Mouse (Mus musculus): ENCODE results near the gene Eif3a. TPM values are rescaled to one million over a fixed set of nuclear protein-coding genes. Genes with fewer than 3 reads are reported as not detected.
A peak's percentile ranks its signal among the peaks of the same experiment; 100 is the strongest.

Eif3a gene
- polyA plus RNA-seq, 1 experiment: 182 TPM

DNA sequence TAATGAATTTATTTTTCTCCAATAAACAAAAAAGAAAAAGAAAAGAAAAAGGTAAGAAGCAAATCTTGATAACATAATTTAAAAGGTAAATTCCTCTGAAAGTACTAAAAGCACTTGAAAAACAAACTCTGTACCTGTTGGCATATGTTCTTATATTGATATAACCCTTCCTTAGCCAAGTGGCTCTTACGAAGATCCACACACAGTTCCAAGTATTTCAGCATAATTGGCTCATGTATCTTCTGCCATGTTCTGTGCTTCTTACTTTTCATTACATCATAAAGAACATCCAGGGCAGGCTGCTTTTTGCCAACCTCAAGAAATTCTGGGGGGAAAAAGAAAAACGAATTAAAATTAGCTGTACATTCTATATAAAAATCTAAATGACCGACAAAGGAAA is 8.4 kb downstream of the Eif3a start:
- Histone ChIP-seq H3K4me3 (ENCODE audit: insufficient read depth, low read length) (no peak overlapping the region), H3K4me1 (ENCODE audit: control insufficient read depth, insufficient read depth, low read length) (peaks cover 15% of the 10 kb centered on the region), H3K27ac (ENCODE audit: insufficient read depth, low read depth, low read length) (no peak overlapping the region)
- TF ChIP-seq CTCF (IDR thresholded peaks at IDR 0.05; ENCODE audit: low read depth, low read length) (no peak), POLR2A (IDR thresholded peaks at IDR 0.05; ENCODE audit: borderline replicate concordance, low read depth, low read length) (no peak)

DNA sequence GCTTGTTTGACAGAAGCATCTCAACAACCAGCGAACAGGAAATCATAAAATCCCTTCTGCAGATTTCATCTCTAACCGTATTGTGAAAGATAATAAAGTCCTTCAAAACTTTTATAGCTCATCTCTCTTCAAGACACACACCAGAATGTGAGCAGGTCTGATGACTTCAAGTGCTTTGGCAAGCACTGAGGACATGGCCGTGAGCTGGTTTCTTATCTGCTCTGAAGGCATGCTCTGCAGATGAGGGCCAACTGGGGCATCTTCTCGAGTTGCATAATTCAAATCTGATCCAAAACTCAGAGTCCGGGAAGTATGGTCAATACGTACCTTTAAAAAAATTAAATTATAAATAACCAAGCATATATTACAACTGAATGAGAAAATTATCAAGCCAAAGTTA is 17.1 kb downstream of the Eif3a start:
- H3K4me1 ChIP-seq (ENCODE audit: control insufficient read depth, insufficient read depth, low read length): no peaks in the 10 kb centered on the region
- H3K27ac ChIP-seq (ENCODE audit: insufficient read depth, low read depth, low read length): no peak overlapping the region
- TF ChIP-seq POLR2A (IDR thresholded peaks at IDR 0.05; ENCODE audit: borderline replicate concordance, low read depth, low read length) (no peak), CTCF (IDR thresholded peaks at IDR 0.05; ENCODE audit: low read depth, low read length) (no peak)
- no peak overlapping the region for H3K4me3 ChIP-seq (ENCODE audit: insufficient read depth, low read length)

DNA sequence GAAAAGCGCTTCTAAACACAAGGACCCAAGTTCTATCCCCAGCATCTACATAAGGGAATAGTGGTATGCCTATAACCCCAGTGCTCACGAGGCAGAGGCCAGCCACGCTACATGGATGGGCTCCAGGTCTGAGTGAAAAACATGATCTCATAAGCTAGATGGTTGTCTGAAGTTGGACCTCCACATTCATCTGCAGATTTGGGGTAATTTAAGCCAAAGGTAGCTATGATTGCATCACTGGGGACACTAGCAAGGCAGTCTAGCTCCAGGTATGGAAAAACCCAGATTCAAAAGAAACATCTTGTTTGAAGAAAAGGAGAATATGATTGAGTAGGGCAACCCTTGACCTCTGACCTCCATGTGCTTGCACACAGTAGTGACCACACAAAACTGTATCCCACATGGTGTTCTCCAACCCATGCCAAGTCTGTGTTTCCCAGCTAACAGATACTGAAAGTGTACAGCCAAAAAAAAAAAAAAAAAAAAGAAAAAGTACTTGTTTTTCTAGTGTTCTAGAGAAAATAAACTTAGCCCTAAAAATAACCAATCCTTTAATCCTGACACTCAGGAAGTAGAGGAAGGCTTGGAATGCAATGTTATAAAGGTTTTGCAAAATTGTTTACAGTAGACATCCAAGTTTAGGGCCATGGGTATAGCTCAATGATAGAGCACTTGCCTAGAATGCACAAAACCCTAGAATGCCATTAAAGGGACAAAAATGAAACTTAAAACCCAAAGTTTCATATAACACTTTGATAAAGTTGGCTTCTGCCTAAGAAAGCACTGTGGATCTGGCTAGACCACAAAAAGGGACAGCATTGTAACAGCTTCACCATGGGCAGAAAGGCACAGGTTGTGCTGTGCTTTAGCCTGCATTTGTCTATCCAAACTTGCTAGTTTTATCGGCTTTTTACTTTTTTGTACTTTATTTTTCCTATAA is 31.3 kb downstream of the Eif3a start:
- no peak for TF ChIP-seq POLR2A (IDR thresholded peaks at IDR 0.05; ENCODE audit: borderline replicate concordance, low read depth, low read length)
- no peak for TF ChIP-seq CTCF (IDR thresholded peaks at IDR 0.05; ENCODE audit: low read depth, low read length)
- 0 out of 2 replicates have a peak, but pooled peaks cover 2% of the 10 kb centered on the region for H3K4me1 ChIP-seq (ENCODE audit: control insufficient read depth, insufficient read depth, low read length)
- H3K27ac ChIP-seq (ENCODE audit: insufficient read depth, low read depth, low read length): no peak overlapping the region
- H3K4me3 ChIP-seq (ENCODE audit: insufficient read depth, low read length): no peak overlapping the region

DNA sequence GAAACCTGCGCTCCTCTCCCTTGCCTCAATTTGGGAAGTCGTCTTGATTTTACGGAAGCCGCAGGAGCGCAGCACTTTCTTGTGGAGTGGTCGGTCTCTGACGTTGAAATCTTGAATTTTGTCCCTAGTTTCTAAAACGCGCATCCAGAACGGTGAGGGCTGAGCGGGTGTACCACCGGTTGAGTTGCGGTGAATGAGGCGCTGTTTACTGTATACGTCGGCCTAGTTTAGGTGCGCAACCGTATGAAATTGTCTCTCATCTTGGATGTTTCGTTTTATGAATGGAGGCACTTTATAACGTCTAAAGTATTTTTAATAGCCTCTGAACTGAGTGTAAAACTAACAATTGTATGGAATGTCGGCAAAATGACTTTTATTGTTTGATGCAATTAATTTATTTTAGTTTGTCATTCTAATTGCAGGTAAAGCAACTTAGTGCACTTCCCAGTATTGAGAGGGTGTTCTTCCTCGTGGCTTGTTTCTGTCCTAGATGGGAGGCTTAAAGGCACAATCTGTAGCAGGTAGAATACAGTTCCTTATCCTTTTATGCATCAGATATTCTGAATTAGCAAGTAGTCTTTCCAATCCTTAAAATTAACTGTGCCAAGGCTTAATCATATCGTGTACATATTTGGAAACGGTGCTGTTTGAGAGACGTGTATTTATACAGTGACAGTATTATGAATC is 33.2 kb downstream of the Eif3a start:
- Histone ChIP-seq H3K4me3 (ENCODE audit: insufficient read depth, low read length) (peak overlapping the region; percentile 79), H3K4me1 (ENCODE audit: control insufficient read depth, insufficient read depth, low read length) (peaks cover 11% of the 10 kb centered on the region), H3K27ac (ENCODE audit: insufficient read depth, low read depth, low read length) (no peak overlapping the region)
- TF ChIP-seq CTCF (IDR thresholded peaks at IDR 0.05; ENCODE audit: low read depth, low read length): no peak
- no peak for TF ChIP-seq POLR2A (IDR thresholded peaks at IDR 0.05; ENCODE audit: borderline replicate concordance, low read depth, low read length)

DNA sequence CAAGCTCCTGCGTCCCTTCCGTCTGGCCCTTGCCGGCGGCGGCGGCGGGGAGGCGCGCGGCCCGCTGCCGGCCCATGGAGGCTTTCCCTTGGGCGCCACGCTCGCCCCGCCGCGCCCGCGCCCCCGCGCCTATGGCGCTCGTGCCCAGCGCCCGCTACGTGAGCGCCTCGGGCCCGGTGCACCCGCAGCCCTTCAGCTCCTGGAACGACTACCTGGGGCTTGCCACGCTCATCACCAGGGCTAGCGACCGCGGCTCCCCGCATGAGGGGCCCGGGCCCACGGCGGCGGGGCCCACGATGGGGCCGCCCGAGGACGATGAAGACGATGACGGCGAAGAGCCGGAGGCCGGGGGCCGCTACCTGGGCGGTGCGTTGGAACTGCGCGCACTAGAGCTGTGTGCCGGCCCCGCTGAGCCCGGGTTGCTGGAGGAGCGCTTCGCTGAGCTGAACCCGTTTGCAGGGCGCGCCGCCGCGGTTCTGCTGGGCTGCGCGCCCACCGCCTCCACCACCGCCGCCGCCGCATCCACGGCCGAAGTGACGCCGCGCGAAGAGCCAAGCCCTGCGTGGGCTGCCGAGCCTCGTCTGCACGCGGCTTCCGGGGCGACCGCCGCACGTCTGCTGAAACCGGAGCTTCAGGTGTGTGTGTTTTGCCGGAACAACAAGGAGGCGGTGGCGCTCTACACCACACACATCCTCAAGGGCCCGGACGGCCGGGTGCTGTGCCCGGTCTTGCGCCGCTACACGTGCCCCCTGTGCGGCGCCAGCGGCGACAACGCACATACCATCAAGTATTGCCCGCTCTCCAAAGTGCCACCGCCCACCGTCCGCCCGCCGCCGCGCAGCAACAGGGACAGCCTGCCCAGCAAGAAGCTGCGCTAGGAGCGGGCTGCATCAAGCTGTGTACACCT is 34.0 kb downstream of the Eif3a start:
- peaks cover 12% of the 10 kb centered on the region for H3K4me1 ChIP-seq (ENCODE audit: control insufficient read depth, insufficient read depth, low read length)
- TF ChIP-seq POLR2A (IDR thresholded peaks at IDR 0.05; ENCODE audit: borderline replicate concordance, low read depth, low read length) (no peak), CTCF (IDR thresholded peaks at IDR 0.05; ENCODE audit: low read depth, low read length) (no peak)
- no peak overlapping the region for H3K27ac ChIP-seq (ENCODE audit: insufficient read depth, low read depth, low read length)
- H3K4me3 ChIP-seq (ENCODE audit: insufficient read depth, low read length): peak overlapping the region; percentile 79

DNA sequence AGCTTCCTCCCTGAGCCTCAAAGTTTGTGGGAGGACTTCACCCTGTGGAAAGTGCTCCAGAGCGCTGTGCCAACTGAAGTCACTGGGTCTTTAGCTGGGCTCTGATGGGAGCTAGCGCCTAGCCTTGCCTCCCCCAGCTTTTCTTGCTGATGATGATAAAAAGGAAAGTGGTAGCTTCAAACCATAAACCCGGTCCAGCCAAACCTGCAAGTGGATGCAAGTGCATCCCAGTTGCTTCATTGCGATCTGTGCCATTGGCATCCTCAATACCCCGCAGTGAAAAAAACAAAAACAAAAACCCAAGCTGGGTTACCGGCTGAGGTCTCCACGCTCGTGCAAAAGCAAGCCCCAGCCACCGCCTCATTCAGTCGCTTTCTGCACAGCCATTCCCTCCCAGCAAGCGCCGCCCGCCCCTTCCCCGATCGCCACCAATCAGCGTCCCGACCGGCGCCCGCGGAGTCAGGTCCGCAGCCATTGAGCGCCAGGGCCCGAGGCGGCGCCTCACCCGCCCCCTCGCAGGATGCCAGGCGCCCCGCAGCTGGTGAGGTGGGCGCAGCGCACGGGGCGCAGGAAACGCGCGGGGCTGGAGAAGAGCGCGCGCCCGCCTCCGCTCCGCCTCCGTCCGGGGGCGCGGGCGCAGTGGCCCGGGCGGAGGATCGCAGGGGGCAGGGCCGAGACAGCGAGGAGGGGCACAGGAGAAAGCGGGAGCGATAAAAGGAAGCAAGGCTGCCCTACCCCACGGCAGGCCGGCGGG is 34.8 kb downstream of the Eif3a start, which contains the start of gene Nanos1:
Nanos1 (plus strand) TSS at position 550 of the 754 bp plus-strand sequence.
- Histone ChIP-seq H3K27ac (ENCODE audit: insufficient read depth, low read depth, low read length) (no peak within 1 kb of the TSS), H3K4me3 (ENCODE audit: insufficient read depth, low read length) (peak within 1 kb of the TSS; percentile 79), H3K4me1 (ENCODE audit: control insufficient read depth, insufficient read depth, low read length) (peaks cover 12% of the 10 kb centered on the region)
- TF ChIP-seq CTCF (IDR thresholded peaks at IDR 0.05; ENCODE audit: low read depth, low read length) (no peak), POLR2A (IDR thresholded peaks at IDR 0.05; ENCODE audit: borderline replicate concordance, low read depth, low read length) (no peak)

DNA sequence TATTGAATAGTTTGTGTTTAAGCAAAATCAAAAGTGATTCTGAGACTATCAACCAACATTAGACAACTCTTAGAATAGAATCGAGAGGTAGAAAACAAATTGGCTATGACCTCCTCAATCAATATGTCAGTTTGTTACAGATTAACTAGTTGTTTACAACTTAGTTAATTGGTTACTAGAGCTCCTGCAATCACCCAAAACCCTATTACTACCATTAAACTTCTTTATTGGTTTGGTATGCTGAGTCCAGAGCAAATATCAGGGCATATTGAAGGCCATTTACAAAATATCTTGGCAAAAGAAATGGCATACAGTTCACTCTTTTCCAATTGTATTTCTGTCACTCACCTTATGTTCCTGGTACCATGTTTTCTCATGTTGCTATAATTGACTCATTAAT is 42.7 kb downstream of the Eif3a start:
- Histone ChIP-seq H3K27ac (ENCODE audit: insufficient read depth, low read depth, low read length) (no peak overlapping the region), H3K4me3 (ENCODE audit: insufficient read depth, low read length) (no peak overlapping the region), H3K4me1 (ENCODE audit: control insufficient read depth, insufficient read depth, low read length) (peaks cover 6% of the 10 kb centered on the region)
- TF ChIP-seq CTCF (IDR thresholded peaks at IDR 0.05; ENCODE audit: low read depth, low read length) (no peak), POLR2A (IDR thresholded peaks at IDR 0.05; ENCODE audit: borderline replicate concordance, low read depth, low read length) (no peak)

DNA sequence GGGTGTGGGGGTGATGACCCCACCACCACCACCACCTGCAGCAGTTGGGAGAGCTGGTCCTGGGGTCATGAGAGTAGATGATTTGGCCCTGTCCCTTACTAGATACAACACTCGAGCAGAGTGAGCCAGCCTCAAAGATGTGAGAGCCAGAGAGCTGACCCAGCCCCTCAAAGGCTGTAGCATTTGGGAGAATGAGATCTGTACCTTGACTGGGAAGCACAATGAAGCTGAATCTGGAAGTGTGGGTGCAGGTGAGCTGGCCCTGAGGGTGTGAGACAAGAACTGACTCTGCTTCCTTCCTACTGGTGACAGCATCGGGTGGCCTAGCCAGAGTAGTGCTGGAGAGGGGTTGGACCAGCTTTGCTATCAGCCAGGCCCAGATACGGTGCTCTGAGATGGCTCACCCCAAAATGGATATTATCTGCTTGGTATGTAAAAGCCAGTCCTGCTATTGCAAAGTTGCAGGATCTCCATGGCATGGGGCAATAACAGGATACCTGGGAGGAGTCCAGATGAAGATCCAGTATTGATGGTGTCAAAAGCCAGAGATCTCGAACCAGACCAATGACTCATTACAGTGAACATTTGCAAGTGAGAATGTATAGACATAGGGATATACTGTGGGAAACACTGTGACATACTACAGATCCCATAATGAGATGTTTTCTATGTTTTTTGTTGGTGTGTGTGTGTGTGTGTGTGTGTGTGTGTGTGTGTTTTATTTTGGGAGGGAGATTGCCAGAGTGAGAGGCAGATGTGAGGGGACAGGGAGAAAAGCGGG is 46.5 kb downstream of the Eif3a start:
- TF ChIP-seq POLR2A (IDR thresholded peaks at IDR 0.05; ENCODE audit: borderline replicate concordance, low read depth, low read length) (no peak), CTCF (IDR thresholded peaks at IDR 0.05; ENCODE audit: low read depth, low read length) (no peak)
- H3K4me1 ChIP-seq (ENCODE audit: control insufficient read depth, insufficient read depth, low read length): no peaks in the 10 kb centered on the region
- no peak overlapping the region for H3K27ac ChIP-seq (ENCODE audit: insufficient read depth, low read depth, low read length)
- no peak overlapping the region for H3K4me3 ChIP-seq (ENCODE audit: insufficient read depth, low read length)

Measured in bone marrow macrophage, adult 2 months (primary cell).